Mouse (Mus musculus): ENCODE data around the gene Kank4.
"Not testable (repeated sequence)": the region's sequence is repeated elsewhere in the genome, so short reads cannot be mapped to it uniquely, and the experiment has no call there.

Gene Kank4

DNA sequence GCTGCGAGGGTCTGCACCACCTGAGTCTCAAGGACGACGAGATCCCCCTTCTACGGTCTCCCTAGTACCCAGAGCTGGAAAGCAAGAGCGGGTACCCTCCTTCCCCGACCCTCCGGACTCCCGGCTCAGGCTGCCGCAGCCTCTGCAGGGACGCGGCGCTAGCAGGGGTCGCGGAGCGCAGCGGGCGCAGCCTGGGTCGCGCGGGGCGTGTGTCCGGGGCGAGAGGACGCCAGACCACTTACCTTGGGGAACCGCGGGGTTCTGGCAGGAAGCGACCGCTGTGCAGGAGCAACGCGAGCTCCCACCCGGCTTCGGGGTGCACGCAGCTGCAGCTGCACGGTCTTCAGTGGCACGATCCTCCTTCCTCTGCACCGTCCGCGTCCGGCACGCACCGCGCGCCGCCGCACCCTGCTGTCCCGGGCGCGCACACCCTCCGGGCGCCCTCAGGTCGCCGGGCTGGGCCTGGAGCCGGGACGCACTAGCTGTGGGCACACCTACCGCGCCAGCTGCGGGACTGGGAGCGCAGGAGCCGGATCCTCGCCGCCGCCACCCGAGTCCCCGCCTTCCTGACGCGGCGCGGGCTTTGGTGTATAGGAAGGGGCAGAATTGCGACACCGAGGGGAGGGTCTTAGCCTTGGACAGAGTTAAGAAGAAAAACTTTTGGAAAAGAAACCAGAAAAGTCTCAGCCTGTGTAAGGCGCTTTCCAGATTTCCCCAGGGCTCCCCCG lies at the start of gene Kank4:
TSS of gene Kank4 (minus strand) at position 354 of the 728 bp plus-strand sequence.
- peak; percentile 64 to 77 for DNase-seq (ENCODE audit: low spot score in 2 of 2)

DNA sequence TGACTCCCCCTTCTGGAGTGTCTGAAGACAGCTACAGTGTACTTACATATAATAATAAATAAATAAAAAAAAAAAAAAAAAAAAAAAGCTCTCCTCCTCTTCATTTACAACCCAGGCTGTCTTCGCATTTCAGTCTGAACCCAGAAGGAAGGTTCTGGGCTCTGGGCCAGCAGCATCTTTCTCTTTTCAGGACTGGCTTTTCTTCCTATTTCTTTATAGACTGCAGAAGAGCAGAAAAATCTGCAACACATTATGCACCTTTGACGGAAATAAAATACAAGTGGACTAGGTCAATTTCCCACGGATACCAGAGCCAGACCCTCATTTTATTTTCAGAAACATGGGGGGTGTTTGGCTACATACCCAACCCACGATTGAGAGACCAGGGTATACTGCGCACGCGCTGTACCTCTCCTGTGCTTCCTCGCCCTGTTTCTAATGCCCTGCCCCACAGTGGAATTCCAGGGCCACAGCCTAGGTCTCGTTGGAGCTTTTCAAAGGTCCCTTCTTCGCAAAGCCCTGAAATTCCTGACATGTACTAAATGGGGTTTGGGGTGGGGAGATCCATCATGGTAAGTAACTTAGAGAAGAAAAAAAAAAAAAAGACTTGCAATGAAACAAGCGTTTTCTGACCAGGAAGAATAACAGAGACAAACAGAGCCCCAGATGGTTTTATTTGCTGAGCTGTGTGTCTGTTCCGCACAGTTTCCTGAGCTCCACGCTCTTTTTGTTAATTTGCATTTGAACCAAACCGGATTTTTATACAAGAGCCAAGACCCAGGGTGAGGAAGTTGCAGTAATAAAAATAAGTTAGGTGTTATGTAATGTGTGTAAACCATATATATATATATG lies 48.3 kb upstream of the Kank4 start:
- no peak for DNase-seq (ENCODE audit: low spot score in 2 of 2)

DNA sequence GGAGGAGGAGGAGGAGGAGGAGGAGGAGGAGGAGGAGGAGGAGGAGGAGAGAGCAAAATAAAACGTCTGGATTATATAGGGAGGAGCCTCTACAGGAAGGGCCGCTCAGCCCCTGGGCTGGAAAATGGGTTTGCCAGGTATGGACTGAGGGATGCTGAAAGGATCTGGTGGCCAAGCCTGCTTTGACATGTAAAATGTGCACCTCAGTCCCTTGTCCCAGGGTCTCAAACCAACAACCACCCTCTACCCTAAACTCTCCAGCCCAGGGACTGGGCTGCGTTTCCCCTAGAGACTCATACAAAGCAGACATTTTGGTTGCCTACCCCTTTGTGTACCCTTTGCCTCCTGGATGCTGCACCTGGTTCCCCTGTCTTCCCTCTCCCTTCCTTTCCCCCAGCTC lies 47.2 kb upstream of the Kank4 start:
- no peak for DNase-seq (ENCODE audit: low spot score in 2 of 2)

DNA sequence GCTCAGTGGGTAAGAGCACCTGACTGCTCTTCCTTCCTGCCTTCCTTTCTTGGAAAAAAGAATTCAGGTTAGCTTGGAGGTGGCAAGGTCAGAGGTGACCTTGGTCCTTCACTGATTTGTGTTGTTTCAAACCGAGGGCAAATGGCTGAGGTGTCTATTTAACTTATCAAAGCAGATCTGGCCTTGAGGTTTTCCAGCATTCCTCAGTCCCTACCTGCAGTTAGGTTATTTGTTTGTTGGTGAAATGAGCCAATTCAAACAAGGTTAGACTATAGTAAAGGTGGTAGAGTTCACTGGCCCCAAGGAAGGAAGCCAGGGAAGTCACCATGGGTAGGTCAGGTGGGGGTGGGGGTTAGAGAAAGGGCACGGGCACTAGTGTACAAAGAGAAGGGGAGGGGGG lies 46.8 kb upstream of the Kank4 start:
- DNase-seq (ENCODE audit: low spot score in 2 of 2), result no peak

DNA sequence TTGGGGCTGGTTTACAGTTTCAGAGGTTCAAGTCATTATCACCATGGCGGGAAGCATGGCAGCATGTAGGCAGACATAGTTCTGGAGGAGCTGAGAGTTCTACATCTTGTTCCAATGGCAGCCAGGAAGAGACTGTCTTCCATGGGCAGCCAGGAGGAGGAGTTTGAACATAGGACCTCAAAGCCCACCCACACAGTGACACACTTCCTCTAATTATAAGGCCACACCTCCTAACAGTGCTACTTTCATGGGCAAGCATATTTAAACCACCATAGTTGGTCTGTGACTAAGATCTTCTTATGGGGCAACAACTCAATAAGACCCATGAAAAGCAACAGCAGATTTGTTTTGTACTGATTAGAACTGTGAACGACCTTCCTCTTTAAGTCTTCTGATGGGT lies 46.1 kb upstream of the Kank4 start:
- DNase-seq (ENCODE audit: low spot score in 2 of 2), result no peak

DNA sequence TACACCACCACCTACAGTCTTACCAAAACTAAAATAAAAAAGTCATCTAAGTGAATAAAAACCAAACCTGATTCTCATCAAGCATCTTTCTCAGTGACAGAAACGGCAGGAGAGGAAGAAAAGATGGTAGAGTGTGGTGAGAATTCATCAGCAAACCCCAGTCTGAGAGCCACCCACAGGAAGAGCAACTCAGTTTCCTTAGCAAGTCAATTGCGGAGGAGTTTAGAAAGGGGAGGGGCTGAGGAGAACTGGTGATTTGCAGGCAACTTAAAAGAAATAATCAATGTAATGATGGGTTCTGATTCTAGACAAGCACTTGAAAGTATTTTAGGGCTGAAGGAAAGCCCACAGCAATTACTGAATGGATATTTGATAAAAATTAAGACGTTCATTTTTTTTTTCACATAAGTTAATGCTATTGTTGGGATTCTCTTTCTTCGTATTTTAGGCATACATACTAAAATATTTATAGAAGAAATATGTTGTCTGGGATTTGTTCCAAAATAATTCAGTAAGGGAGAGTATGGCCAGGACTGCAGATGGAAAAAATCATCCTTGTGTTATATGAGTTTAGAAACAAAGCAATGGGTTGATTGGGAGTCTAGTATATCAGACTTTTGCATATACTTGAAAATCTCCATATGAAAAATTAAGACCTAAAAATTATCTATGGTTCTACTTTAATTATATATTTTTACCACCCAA lies 41.0 kb upstream of the Kank4 start:
- DNase-seq (ENCODE audit: low spot score in 2 of 2), result no peak

DNA sequence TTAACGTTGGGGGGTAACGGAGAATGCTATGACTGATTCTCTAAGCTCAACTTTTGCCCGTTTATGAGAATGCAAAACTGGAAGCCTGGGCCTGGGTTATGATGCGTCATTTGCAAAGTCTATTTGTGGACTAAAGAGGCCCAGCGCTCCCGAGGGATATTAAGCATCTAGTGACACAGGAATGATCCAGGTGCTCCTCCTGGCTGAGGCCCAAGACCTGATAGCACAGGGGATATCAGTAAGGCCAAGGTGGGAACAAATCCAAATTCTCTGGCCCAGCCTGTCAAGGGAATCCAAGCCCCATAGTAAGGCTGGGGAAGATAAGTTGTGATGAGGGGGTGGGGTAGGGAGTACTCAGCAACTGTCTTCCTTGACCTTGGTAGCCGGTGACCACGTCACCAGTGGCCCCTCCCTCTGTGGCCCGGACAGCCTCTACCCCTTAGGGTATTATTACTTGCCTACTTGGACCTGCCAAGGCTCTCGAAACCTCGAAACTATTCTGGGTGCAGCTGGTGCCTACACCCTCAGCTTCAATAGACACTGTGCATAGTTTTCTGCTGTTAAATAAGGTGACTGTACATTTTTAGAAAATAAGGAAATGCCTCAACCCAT lies 39.8 kb upstream of the Kank4 start:
- no peak for DNase-seq (ENCODE audit: low spot score in 2 of 2)

DNA sequence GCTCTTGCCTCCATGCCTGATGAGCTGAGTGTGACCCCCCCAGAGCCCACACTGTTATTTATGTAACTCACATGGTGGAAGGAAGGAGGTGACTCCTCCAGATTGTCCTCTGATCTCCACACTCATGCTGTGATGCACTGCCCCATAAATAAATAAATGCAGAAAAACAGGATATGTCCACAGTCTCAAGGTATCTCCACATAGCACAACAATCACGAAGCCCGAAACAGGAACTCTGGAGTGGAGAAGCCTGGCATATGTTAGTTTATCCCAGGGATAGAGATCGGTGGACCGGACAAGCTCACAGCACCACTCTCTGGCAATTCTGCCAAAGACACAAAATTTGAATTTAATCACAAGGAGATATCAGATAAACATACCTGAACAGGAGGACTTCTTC lies 36.6 kb upstream of the Kank4 start:
- no peak for DNase-seq (ENCODE audit: low spot score in 2 of 2)

DNA sequence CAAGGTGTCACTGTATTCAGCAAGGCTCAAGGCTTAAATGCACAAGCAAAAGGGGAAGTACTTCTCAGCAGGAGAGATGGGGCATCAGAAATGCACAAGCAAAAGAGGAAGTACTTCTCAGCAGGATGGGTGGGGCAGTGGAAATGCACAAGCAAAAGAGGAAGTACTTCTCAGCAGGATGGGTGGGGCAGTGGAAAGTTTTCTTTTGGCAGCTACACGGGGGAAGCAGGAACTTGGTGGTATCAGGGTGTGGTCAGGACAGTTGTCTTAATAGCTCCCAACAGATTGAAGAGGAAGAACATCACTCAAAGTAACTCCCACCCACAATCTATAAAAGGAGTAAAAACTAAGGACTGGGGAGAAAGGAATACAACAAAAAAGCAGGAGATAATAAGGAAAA lies 33.1 kb upstream of the Kank4 start:
- not testable (repeated sequence) for DNase-seq (ENCODE audit: low spot score in 2 of 2)

DNA sequence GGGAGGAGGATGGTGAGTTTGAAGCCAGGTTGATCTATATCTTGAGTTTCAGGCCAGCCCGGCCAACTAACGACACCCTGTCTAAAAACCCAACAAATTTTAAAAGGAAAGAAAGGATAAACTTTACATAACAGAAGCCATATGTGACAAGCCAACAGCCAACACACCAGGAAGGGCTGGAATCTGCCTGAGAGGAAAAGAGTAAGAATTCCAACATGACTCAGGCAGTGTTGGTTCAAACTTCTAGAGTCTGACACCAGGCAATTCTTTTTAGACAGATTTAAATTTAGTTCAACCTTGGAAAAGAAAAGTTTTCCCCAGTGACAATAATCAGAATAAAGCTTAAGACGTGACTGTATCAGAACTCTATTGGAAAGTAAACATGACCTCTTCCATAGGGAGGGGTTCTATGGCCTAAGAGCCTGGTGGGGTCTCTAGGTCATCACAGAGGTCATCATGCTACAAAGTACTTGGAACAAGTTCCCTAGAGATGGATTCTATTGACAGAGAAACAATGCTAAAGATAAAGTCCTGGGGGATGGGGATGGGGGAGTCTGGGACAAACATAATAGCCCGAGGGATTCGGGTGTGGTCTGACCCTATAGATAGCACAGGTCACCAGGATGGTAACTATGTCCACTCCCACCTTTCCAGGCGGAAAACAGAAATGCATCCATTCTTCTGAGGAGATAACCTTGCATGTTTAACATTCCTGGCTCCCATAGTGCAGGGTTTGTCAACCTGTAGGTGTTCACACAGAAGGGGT lies 30.0 kb upstream of the Kank4 start:
- DNase-seq (ENCODE audit: low spot score in 2 of 2), result no peak

DNA sequence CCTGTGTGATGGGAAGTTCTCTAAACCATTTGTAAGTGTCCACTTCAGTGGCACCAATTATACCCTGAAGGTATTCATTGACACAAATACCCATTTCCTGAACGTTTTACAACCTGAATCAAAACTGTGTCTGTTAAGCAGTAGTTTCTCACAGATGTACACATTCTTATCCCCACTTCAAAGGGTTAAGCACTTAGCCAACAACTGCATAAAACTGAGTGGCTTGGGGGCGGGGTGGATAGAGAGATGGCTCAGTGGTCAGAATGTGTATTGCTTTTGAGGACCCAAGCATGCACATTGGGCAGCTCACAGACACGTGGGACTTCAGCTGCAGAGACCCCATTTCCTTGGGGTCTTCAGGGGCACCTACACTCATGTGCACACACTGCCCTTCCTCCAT lies 29.1 kb upstream of the Kank4 start:
- DNase-seq (ENCODE audit: low spot score in 2 of 2), result no peak

DNA sequence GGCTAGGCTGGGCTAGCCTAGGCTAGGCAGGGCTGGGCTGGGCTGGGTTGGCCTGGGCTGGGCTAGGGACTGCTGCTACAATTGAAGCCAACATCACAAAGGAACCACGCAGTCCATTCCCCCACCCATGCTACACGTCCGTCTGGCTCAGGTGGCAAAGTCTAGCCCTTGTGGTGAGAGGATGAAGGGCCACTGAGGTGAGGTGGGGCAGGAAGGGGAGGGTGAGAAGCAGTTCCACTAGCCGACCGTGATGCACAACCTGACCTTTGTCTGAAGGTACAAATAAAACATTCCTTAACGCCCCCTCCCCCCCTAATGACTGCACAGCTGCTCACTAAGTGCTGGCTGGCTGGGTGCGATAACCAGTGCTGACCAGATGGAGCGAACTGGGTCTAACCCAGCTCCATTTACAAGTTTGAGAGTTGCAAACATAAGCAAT lies 28.4 kb upstream of the Kank4 start:
- no peak for DNase-seq (ENCODE audit: low spot score in 2 of 2)

DNA sequence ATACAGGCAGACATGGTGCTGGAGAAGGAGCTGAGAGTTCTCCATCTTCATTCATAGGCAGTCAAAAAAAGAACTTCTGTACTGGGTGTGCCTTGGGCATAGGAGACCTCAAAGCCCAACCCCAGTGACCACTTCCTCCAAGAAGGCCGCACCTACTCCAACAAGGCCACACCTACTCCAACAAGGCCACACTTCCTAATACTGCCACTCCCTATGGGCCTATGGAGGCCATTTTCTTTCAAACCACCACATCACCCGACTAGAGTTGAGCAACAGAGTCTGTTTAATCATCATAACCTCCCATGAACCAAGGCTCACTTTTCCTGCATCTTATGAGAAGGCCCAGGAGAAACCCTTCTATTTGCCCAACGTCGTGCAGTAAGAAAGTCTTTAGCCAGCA lies 27.9 kb upstream of the Kank4 start:
- DNase-seq (ENCODE audit: low spot score in 2 of 2), result no peak

DNA sequence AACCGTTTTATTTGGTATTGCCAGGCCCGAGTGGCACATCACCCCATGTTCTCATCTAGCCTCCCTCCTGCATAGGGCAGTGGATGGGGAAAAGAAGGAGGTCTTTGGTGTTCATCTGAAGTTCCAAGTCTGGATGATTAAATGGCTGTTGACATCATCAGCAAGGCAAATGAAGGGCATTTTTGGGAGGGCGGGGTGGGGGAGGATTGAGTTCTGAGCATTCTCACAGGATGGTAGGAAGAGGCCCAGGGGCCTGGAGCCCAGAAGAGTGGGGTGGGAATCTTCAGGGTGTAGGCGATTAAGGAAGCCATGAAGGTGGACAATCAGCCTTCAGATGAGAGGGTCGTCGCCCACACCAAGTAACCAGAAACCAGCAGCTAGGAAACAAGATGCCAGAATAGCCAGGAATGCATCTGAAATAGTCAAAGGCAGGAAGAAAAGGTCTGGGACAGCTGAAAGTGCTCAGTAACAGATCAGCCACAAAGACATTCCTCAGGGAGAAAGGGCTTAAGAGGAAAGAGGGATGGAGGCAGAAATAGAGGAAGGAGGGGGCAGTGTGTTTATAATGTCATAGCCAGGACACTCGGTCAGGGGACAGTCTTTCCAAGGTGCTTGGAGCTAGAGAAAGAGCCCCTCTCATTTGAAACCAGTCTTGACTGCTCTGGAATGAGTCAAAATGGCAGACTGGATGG lies 26.7 kb upstream of the Kank4 start:
- DNase-seq (ENCODE audit: low spot score in 2 of 2), result no peak

DNA sequence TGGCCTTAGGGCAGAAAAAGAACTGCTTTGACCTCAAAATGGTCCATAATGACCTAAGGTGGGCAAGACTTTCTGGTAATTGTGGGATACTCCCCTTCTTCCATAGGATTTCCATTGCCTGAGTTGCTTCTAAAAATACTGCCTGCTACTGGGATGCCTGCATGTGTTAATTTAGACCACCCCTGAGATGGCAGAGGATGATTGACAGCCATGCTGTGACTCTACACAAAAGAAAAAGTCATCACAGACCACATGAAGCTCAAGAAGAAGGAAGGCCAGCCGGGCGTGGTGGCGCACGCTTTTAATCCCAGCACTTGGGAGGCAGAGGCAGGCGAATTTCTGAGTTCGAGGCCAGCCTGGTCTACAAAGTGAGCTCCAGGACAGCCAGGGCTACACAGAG lies 23.9 kb upstream of the Kank4 start:
- DNase-seq (ENCODE audit: low spot score in 2 of 2), result not testable (repeated sequence)

DNA sequence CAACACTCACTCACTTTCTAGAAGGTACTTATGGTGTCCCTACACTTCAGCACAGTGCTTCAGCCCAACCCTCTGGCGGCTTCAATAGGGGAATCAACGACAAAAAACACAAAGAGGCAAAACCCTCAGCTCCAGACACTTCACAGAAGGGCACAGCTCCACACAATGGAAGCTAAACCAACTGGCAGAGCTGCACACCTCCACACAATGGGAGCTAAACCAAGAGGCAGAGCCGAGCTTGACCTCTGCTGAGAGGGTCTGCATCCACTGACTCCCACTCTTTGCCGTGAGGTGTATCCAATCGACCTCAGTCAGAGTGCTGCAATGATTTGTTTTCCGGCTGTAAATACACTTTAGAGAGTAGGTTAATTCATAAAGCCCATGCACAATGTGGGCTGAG lies 23.2 kb upstream of the Kank4 start:
- no peak for DNase-seq (ENCODE audit: low spot score in 2 of 2)

DNA sequence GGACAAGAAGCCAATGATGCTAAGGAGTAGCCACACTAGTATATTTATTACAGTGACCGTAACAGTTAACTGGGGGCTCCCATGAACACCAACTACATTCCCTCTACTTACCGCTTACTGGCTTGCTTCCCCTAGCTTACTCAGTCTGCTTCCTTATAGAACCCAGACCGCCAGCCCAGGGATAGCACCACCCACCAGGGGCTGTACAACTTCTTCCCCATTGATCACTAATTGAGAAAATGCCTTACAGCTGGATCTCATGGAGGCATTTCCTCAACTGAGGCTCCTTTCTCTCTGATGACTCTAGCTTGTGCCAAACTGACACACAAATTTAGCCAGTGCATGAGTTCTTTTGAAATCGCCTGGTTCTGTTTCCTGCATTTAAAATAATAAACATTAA lies 21.6 kb upstream of the Kank4 start:
- no peak for DNase-seq (ENCODE audit: low spot score in 2 of 2)

DNA sequence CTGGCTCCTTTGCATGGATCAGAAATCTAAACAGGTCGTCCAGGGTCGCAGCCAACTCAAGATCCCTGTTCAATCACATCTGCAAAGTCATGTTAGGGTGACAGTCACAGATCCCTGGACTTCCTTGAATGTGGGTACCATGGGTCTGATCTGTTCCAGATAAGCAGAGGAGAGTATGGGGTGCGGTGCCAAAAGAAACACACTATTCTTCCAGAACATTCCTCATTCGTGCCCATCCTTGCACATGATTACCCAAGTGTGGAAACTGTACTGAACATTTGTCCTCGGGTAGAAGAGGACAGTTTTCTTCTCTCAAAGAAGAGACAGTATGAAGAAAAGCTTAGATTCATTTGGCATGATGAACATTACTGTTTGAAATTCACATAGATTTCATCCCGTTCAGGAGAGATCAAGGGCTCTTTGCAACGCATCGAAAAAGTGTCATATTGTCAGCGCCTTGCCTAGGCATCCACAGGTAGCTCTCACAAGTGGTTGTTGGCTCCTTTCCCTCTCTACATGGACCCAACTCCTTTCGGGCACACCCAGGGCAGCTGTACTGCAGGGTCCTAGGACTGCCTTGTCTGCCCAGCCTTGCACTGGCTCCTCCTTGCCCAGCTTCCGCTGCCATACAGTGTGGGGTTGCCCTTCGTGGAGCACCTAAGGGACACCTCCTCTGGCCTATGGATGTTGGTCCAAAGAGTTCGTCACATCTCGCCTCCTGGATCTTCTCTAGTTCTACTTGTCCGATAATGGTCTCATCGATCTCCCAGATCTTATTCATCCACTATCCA lies 20.6 kb upstream of the Kank4 start:
- no peak for DNase-seq (ENCODE audit: low spot score in 2 of 2)

DNA sequence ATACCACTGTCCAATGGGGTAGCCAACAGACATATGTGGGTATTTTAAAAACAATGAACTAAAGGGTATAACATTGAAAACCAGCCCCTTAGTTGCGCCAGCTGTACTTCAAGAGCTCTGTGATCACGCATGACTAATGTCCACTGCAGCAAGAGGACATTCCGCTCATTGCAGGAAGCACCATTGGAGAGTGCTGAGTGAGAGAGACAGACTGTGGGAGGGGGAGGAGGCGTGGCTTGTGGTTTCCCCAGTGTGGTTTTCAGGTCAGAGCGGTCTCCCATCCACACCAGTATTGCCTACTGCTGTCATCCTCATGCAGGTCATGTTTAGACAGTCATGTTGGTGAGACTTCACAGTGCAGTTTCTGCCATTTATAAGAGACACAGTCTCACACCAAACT lies 19.2 kb upstream of the Kank4 start:
- no peak for DNase-seq (ENCODE audit: low spot score in 2 of 2)

DNA sequence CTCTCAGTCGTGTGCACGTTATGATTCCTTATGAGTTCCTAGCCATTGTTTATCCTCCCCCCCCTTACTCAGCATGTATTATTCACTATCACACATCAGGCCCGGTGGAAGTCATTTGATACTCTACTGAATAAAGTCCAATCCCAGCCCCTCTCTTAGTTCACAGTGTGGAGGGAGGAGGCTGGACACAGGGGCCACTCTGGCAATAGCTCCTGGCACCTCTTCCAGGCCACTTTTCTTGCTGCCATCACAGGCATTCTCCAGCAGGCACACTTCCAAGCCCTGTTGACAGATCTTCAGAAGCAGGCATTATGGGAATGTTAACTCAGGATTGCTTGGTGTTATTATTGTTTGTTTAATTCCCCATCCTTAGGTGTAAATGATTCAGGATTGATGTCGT lies 17.4 kb upstream of the Kank4 start:
- DNase-seq (ENCODE audit: low spot score in 2 of 2), result no peak
